Mouse (Mus musculus): ENCODE results near the gene Nup133.

The Nup133 gene

DNA sequence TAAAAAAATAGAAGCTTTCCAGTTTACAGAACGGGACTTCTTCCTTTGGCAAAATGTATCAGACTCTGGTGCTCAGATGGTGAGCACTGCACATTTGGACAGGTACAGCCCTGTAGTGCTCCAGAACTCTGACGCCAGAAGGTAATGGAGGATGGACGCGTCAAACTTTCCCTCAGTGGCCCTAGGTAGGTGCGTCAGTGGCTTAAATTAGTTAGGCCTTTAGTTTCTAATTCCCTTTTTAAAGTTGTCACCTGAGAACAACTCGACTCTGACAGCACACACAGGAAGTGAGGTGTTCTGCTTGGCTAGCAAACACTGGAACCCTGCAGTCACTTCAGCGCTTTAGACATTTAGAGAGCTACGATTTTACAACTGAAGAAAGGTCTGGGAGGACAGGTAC is 4.6 kb upstream of the Nup133 start:
- DNase-seq (ENCODE audit: low read depth, low spot score): no peak

DNA sequence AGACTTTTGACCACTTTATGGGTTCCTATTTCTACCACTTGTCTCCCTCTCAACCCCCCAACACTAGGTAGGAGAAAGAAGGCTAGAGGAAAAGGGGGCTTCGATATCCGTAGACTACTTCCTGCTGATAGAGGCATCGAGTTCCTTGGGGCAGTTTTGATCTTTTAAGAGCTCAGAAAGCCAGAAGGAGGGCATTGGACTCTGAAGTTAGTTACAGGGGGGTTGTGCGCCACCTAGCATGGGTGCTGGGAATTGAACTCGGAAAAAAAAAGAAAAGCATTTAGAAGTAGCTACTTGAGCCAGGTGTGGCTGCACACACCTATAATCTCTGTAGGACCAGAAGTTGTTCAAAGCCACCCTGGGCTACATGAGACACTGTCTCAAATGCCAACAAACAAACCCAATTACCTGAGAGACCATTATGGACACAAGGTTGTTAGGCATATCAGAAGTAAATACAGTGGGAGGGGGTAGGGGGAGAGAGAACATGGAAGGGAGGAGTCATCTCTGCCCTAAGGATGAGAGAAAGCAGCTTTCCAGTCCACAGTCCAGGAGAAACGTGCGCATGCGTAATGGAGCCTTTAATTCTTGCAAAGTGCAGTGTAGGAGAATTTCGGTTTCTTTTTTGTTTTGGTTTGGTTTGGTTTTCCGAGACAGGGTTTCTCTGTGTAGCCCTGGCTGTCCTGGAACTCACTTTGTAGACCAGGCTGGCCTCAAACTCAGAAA is 1.2 kb upstream of the Nup133 start:
- DNase-seq (ENCODE audit: low read depth, low spot score): peak; percentile 70

DNA sequence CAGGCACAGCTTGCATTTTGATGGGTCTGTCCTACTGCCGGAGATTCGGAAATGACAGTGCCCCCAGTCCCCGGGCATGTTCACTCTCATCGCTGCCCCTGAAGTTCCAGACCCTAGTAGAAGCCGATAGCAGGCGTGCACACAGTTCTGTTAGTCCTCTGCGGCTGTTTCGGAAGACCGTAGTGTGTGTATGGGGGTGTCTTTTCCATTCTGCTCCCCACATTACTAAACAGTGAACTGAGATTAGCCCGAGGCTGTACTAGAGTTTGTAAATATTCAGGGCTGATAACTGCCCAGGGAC is 571 bp upstream of the Nup133 start:
- DNase-seq (ENCODE audit: low read depth, low spot score): no peak

DNA sequence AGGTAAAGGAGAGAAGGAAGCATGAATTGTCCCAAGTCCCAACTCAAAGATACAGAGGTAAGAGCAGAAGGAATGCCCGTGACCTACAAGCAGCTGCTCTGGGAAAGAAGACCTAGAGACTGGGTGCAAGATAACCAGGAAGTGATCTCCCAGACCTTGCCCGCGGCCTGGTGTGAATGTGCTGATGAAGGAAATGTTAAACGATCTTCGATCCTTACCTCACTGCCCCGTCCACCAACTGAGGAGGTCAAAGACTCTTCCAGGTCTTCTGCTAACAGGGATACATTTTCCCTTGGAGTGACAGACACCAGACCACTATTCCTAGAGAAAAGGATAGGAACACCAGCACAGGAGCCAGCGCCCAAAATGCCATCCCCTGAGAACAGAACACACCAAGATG is 20.0 kb downstream of the Nup133 start:
- no peak for DNase-seq (ENCODE audit: low read depth, low spot score)

DNA sequence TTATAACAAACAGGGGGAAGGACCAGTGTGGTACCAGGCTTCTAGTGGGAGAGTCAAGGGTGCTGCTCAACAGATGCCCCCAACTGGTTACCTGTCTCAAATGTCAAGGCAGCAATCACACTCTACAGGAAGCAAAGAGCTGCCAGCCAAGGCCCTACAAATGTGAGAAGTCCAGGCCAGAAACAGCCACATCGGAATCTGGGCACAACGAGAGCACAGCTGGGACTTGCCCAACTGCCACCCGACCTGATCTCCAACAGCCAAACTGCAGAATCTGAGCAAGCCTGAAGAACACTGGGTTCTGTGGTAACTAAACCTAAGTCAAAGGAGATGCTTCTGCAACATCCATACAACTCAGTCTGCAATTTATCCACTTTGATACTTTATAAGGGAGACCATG is 23.4 kb downstream of the Nup133 start:
- DNase-seq (ENCODE audit: low read depth, low spot score): no peak

DNA sequence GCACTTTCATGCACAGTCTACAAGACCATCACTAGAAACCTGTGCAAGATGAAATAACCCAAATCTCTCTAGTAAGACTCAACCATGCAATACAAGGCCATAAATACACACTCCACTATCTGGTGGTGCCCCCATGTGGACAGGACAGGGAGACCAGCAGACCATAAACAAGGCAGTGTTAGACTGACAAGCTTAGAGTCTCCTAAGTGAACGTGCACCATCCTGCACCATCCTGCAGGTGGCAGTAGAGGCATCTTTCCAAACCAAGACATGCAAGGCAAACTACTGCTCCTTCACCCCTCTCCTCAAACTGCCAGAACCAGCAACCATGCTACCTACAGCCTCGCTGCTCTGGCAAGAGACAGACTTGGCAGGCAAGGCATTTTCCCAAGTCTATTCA is 24.3 kb downstream of the Nup133 start:
- DNase-seq (ENCODE audit: low read depth, low spot score): peak; percentile 86

DNA sequence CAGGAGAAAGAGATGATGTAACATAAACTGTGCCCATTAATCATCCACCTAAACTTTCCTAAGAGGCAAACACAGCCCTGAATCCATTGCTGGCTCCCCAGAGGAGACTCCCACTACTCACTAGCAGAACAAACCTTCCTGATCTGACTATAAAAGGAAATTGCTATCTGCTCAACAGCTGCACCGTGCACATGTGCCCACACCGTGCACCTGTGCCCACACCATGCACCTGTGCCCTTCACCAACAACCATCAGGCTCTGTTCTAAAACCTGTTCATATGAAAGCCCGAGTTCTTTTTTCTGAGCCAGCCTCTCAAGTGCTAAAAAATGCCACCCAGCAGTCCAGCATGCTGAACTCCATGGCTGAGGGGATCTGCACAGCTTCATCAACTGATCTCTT is 34.4 kb downstream of the Nup133 start:
- no peak for DNase-seq (ENCODE audit: low read depth, low spot score)

DNA sequence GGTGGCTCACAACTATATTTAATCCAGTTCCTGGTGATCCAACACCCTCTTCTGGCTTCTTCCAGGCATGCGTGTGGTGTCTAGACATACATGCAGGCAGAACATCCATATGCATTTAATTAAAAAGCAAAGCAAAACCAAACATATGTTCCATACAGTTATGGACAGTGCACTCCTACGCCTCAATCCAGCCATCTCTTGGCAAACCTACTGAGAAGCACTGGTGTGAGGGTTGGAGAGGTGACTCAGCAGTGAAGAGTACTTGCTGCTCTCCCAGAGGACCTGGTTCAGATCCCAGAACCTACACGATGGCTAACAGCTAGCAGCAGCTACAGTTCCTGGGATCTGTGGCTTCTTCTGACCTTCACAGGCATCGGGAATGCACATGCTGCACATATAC is 36.8 kb downstream of the Nup133 start:
- no peak for DNase-seq (ENCODE audit: low read depth, low spot score)

DNA sequence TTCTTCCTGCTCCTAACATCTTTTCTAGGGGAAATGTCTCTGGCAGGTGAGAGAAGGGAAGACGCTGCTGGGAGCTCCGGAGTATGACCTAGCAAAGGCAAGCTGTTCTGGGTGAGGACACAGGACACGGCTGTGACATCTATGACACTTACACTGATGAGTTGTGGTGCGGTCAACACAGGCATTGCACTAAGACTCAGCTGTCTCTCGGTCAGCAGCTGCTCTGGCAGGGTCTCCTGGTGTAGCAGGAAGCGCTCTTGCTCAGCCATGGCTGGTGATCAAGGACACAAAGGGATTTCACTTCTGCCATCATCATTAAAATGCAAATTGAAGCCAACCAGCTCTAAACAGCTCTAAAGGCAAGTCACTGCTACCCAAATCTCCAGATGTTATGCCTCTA is 41.5 kb downstream of the Nup133 start:
- no peak for DNase-seq (ENCODE audit: low read depth, low spot score)

DNA sequence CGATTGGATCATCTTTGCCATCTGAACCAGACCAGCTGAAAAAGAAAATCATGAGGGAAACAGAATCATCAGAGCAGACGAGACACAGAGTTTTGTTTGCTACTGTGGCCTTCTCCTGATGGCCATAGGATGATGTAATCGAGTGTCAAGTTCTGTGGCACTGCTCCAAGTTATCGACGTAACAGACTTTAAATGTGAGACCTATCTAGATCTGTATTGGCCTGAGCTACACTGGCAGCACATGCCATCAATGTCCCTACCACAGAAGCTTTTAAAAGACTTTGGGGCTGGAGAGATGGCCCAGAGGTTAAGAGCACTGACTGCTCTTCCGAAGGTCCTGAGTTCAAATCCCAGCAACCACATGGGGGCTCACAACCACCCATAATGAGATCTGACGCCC is 46.4 kb downstream of the Nup133 start:
- no peak for DNase-seq (ENCODE audit: low read depth, low spot score)

DNA sequence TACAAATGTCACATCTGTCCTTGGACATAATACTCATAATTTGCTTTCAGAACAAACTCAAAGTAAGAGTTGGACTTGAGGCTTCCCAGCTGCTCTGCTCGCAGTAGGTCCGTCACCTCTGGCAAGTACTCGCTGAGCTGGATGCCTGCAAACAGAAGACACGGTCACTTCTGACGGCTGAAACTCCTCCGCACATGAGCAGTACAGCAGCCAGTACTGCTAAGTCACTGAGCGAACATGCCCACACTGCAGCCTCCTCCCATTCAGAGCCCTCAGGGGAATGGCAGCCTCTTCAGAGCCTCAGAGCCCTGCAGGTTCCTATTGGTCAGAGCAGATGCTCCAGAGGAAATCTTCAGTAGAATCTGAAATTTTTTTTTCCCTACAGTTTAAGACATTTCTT is 49.7 kb downstream of the Nup133 start:
- no peak for DNase-seq (ENCODE audit: low read depth, low spot score)

DNA sequence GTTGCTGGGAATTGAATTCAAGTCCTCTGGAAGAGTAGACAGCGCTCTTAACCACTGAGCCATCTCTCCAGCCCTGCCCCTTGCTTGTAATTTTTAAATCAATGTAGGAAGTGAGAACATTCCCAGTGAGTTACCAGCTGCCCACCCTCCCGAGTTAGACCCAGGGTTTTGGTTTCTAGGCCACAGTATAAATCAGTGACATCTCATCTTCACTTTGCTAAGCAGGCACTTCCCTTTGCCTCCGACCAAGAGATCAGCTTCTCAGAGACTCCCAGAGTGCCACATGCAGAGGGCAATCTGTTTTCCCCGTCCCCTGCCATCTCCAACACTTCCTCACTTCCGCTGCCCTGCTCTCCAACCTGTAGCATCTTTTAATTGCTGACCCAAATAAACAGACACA is 50.5 kb downstream of the Nup133 start:
- no peak for DNase-seq (ENCODE audit: low read depth, low spot score)

DNA sequence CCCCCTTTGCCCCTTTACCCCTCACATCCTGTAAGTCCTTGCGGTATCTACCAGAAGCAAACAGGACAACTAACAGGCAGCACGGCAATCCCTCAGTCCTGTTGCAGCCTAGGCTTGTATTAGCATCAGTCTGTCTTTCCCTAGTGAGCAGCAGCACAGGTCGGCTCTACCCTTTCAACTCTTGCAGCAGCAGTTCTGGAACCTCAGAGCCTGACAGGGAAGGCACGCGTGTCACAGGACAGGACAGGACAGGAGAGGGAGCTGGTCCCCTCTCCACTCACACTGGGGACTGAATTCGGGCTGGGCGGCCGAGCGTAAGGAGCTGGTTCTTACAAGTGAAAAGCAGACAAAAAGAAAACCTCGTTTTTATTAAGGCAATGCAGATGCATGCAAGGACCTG is 52.3 kb downstream of the Nup133 start:
- DNase-seq (ENCODE audit: low read depth, low spot score): no peak

DNA sequence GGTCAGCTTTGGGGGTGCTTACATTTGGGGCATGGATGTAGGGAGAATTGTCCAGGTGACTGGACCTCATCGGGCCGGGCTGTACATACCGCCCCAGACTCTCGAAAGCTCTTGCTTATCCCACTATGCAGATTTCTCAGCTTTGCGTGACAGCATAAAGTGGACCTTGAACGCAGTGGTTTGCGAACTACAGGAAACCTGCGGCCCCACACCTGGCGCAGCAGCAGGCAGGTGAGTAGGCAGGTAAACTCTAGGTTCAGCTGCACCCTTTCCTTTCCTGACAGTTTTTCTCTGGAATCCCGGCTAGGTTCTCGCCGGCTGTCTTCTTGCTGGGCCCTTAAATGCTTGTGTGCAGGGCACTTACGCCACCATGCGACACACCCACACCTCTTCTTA is 52.7 kb downstream of the Nup133 start:
- DNase-seq (ENCODE audit: low read depth, low spot score): no peak

DNA sequence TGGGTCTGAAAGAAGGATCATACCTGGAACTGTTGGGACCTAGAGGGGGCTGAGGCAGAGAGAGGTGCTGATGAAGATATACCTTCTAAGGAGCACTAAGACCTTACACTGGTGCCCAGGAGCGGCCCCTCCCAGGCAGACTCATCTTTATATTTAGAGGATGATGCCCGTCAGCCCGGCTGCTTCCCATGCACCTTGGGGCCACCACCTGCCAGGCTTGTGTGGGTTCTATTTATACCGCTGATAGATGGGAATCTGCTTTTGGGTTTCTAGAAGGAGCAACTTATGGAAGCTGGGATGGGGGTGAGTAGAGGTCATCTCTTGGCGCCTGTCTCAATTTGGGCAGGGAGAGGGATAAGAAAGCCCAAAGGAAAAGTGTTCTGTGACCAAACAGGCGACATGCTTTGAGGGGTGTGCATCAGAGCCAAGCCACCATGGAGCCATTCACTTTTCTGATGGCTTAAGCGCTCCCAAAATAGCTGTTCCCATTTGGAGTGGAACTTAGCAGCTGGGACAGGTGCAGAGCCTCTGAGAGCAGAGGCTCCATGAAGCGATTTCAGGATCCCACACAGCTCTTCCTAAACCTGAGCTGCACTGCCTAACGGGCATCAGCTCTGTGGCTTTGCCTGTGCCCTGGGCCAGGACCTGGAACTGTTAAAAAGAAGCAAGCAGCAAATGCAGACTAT is 53.2 kb downstream of the Nup133 start:
- no peak for DNase-seq (ENCODE audit: low read depth, low spot score)

DNA sequence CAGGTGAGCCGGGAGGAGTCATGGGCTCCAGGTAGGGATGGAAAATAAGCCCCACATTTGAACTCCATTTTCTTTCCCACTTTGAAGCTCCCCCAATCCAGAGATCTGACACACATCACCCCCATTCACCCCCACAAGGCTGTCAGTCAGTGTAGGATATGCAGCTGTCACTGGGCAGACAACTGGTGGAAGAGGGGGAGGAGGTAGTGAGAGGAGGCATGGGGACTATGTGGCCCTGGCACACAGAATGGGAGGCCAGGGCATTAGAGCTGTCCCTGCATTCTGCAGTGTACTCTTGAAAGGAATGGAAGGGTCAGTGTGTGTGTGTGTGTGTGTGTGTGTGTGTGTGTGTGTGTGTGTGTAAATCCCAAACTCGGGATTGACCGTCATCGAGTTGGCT is 53.8 kb downstream of the Nup133 start:
- DNase-seq (ENCODE audit: low read depth, low spot score): no peak

DNA sequence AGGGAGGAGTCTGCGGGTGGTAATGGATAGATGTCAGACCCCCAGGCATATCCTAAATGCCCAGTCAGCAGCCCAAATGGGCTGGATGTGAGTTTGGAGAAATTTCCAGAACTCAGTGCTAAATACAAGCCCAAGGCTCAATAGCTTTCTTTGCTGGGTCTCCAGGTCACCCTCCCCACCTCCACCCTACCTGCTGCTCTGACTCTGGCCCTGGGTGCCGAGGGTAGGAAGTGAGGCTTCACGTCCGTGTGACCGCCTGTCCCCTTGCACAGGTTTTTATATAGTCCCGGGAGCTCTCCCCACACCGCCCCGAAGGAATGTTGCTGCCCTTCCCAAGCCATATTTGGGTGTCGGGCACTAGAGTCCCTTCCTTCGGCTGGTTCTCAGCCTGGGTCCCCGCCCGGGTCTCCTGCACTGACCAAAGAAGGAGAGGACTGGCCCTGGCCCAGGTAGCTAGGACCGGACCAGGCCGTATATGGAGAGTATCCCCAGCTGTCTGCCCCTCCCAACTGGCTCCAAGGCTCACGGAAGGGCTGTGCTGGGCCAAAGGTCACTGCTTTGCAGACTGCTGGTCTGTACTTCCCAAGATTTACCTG is 54.5 kb downstream of the Nup133 start, which contains the start of gene Acta1:
Gene Acta1, minus strand, starts transcription at position 250 of the 596 bp plus-strand sequence.
- DNase-seq (ENCODE audit: low read depth, low spot score): no peak

DNA sequence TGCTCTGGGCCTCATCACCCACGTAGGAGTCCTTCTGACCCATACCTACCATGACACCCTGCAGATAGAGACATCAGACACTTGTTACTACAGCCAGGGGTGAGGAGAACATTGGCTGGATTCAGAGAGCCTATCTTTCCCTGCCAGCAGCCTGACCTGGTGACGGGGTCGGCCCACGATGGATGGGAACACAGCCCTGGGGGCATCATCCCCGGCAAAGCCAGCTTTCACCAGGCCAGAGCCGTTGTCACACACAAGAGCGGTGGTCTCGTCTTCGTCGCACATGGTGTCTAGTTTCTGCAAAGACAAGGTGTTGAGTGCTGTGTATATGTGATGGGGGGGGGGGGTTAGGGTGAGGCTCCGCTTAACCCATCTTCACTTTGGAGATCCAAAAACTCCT is 55.7 kb downstream of the Nup133 start:
- DNase-seq (ENCODE audit: low read depth, low spot score): no peak

DNA sequence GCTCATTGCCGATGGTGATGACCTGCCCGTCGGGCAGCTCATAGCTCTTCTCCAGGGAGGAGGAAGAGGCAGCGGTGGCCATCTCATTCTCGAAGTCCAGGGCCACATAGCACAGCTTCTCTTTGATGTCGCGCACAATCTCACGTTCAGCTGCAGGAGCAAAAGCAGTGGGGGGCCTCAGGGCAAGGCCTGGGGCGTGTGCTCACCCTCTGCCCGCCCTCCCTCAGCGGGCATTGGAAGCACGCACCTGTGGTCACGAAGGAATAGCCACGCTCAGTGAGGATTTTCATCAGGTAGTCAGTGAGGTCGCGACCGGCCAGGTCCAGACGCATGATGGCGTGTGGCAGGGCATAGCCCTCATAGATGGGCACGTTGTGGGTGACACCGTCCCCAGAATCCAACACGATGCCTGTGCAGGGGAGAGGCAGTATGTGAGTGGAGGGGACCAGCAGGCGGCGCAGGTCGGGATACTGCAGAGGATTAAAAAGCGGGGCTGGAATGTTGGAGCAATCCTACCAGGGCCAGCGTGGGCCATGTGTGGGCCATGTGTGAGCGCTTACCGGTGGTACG is 56.4 kb downstream of the Nup133 start:
- DNase-seq (ENCODE audit: low read depth, low spot score): peak; percentile 24

DNA sequence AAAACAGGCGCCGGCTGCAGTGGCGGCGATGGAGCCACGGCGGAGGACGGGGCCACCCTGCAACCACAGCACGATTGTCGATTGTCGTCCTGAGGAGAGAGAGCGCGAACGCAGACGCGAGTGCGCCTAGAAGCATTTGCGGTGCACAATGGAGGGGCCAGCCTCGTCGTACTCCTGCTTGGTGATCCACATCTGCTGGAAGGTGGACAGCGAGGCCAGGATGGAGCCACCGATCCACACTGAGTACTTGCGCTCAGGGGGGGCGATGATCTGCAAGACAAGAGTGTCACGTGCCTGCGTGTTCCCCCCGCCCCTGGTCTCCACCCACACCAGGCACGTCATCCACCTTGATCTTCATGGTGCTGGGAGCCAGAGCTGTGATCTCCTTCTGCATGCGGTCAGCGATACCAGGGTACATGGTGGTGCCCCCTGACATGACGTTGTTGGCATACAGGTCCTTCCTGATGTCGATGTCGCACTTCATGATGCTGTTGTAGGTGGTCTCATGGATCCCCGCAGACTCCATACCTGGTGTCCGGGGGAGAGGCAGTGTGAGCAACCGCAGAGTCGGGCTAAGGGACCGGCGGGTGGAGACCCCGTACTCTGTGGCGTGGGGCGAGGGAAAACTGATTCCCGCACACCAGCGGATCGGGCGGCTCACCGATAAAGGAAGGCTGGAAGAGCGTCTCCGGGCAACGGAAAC is 57.0 kb downstream of the Nup133 start:
- DNase-seq (ENCODE audit: low read depth, low spot score): no peak

DNA sequence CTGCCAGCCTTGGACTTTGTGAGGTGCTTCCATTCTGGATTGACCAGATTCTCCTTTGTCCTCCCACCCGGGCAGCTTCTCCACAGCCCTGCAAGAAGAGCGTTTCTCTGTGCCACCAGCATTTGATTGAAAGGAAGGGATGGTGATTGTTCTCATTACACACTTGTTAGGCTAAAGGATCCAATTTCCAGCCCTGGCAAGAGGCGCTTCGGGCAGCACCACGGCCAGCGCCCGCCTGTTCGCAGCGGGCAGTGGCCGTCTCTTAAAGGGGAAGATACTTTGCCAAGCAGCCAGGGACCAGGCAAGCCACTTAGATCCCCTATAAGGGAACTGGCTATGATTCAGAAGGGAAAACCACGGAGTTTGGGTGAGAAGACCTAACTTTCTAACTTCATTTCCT is 57.8 kb downstream of the Nup133 start:
- DNase-seq (ENCODE audit: low read depth, low spot score): peak; percentile 73

DNA sequence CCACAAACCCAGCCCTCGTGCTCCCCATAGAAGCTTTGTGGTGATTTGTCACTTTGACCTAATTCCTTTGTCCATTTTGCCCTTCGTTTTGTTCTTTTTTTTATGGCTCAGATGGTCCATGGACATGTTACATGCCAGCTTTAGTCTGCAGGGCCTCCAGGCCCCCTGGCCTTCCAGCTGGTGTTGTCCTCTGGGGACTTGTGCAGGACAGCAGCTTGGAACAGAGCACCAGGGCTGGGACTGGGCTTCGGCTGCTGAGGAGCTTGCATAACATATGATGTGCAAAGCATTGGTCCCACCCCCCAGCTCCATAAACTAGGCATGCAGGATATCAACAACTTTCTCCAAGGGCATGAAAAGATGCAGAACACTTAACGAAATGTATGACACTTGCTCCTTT is 59.3 kb downstream of the Nup133 start:
- no peak for DNase-seq (ENCODE audit: low read depth, low spot score)
